Mouse (Mus musculus) hindbrain, embryonic 10.5 days (tissue): ENCODE results near the gene Dhx36. TPM values are rescaled to one million over a fixed set of nuclear protein-coding genes. Genes with fewer than 3 reads are reported as not detected.
A peak's percentile ranks its signal among the peaks of the same experiment; 100 is the strongest.

Experiments
- DNase-seq: peaks from one replicate; pipeline ENCODE4 v3.0.0-alpha.2; 2017; ENCODE audit warnings: low spot score
- H3K27ac ChIP-seq: fragments of 300-500 bp; sonication (generic); 2 replicates; pipeline ENCODE4 v1.5.1; 2016; ENCODE audit warnings: mild to moderate bottlenecking, moderate library complexity
- H3K27me3 ChIP-seq: fragments of 300-500 bp; sonication (generic); 2 replicates; pipeline ENCODE4 v1.6.1; 2016; ENCODE audit warnings: mild to moderate bottlenecking; ENCODE audit not compliant: poor library complexity, insufficient read depth, severe bottlenecking
- H3K36me3 ChIP-seq: fragments of 300-500 bp; sonication (generic); 2 replicates; pipeline ENCODE4 v1.6.1; 2016; ENCODE audit warnings: mild to moderate bottlenecking, moderate library complexity
- H3K4me1 ChIP-seq: fragments of 300-500 bp; sonication (generic); replicated peaks from 2 replicates; pipeline ENCODE4 v1.6.1; 2016; ENCODE audit warnings: mild to moderate bottlenecking
- H3K4me3 ChIP-seq: fragments of 300-500 bp; sonication (generic); 2 replicates; pipeline ENCODE4 v1.5.1; 2016; ENCODE audit warnings: mild to moderate bottlenecking, moderate library complexity
- H3K9me3 ChIP-seq: fragments of 300-500 bp; sonication (generic); 2 replicates; pipeline ENCODE4 v1.6.1; 2016; ENCODE audit warnings: mild to moderate bottlenecking, moderate library complexity
- WGBS: fragments of 180-500 bp; shearing (Covaris S2); methylation state at CpG from one replicate; pipeline ENCODE4 v1.1.7; 2016; 5-methylcytosine and 5-hydroxymethylcytosine counted together
- polyA plus RNA-seq: library from polyadenylated mRNA; unstranded; fragments of >200 nt; fragmentation: Nextera tagmentation; extraction: Ambion mirVana; gene quantifications from 2 replicates; pipeline ENCODE4 v1.2.1, GENCODE M21; 2016

Dhx36 gene
- 29.2 and 33.1 TPM in 2 replicates for polyA plus RNA-seq

DNA sequence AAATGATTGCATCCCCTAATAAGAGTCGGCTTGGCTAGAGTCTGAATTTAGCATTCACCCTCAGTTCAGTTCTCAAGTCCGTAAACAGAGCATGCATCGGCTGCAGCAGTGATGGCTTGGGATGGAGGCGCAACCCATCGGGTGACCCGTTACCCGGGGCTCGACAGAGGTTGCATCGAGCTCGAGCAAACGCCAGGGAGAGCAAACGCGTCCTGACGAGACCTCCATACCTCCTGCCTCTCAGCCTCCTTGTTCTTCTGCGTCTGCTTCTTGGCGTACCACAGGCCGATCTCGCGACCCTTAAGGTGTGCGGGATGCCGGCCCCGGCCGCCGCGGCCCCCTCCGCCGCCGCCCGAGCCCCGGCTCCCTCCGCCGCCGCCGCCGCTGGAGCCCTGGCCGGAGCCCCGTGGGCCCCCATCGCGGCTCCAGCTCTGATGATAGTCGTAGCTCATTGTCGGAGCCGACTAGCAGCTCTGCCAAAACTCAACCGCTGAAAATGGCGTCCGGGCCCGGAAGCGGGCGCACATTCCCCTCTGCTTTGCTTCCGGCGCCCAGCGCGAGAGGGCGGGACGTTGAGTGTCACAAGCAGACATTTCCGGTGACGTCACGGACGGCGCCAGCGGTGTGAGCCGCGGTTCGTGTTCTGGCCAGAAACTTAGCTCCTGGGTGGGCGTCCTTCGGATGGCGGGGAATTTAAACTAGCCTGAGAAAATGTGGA, at the start of gene Dhx36:
Gene Dhx36 (minus strand): TSS at position 517 of the 718 bp plus-strand sequence.
- peak; percentile 96 for DNase-seq
- peaks cover 13% of the 10 kb centered on the region for H3K4me1 ChIP-seq
- under 1% methylated on average over 66 of the region's 66 CpGs for WGBS

GRCm38 (mm10) chr3:62527593-62527992, 20.8 kb upstream of the Dhx36 start:
- Histone ChIP-seq H3K36me3 (no peaks in the 10 kb centered on the region), H3K4me1 (no peaks in the 10 kb centered on the region), H3K27me3 (no peaks in the 10 kb centered on the region), H3K9me3 (no peaks in the 10 kb centered on the region), H3K27ac (no peak overlapping the region), H3K4me3 (no peak overlapping the region)
- 70% methylated on average over 5 of the region's 5 CpGs for WGBS
- DNase-seq, result no peak

More for the DNA sequence above, at the start of gene Dhx36:
- Histone ChIP-seq H3K27me3 (0 out of 2 replicates have a peak, but pooled peaks cover 3% of the 10 kb centered on the region), H3K27ac (peak within 1 kb of the TSS; percentile 98), H3K4me3 (peak within 1 kb of the TSS; percentile 91), H3K9me3 (no peaks in the 10 kb centered on the region), H3K36me3 (peaks cover 3% of the 10 kb centered on the region; the same call in 1 of the 2 replicates)

- H3K4me1 ChIP-seq, result no peaks in the 10 kb centered on the region
- H3K27ac ChIP-seq, result no peak overlapping the region
- H3K27me3 ChIP-seq, result no peaks in the 10 kb centered on the region
- no peaks in the 10 kb centered on the region for H3K36me3 ChIP-seq
- no peaks in the 10 kb centered on the region for H3K9me3 ChIP-seq
- H3K4me3 ChIP-seq, result no peak overlapping the region
- 55% methylated on average over 4 of the region's 4 CpGs for WGBS
- DNase-seq, result no peak
Measured at GRCm38 (mm10) chr3:62527160-62527559, 20.4 kb upstream of the Dhx36 start.

- no peaks in the 10 kb centered on the region; the same call in 1 of the 2 replicates for H3K36me3 ChIP-seq
- WGBS, result 44% methylated on average over 5 of the region's 5 CpGs
- H3K4me1 ChIP-seq, result peaks cover 13% of the 10 kb centered on the region
- DNase-seq, result no peak
- H3K4me3 ChIP-seq, result peak overlapping the region; percentile 91
- H3K27me3 ChIP-seq, result 0 out of 2 replicates have a peak, but pooled peaks cover 3% of the 10 kb centered on the region
- H3K9me3 ChIP-seq, result no peaks in the 10 kb centered on the region
- peak overlapping the region; percentile 98 for H3K27ac ChIP-seq
Measured at GRCm38 (mm10) chr3:62507206-62507647, 423 bp upstream of the Dhx36 start.

GRCm38 (mm10) chr3:62505166-62505900, 1.5 kb downstream of the Dhx36 start:
- Histone ChIP-seq H3K9me3 (no peaks in the 10 kb centered on the region), H3K27ac (no peak overlapping the region), H3K27me3 (0 out of 2 replicates have a peak, but pooled peaks cover 3% of the 10 kb centered on the region), H3K4me1 (peaks cover 13% of the 10 kb centered on the region), H3K4me3 (peak overlapping the region; percentile 91), H3K36me3 (peaks cover 16% of the 10 kb centered on the region)
- 81% methylated on average over 5 of the region's 5 CpGs for WGBS
- no peak for DNase-seq

- Histone ChIP-seq H3K4me1 (no peaks in the 10 kb centered on the region), H3K4me3 (no peak overlapping the region), H3K36me3 (peaks cover 71% of the 10 kb centered on the region), H3K27me3 (no peaks in the 10 kb centered on the region), H3K27ac (no peak overlapping the region), H3K9me3 (no peaks in the 10 kb centered on the region)
- 78% methylated on average over 4 of the region's 4 CpGs for WGBS
- DNase-seq, result no peak
Measured at GRCm38 (mm10) chr3:62499327-62499726, 7.5 kb downstream of the Dhx36 start.

GRCm38 (mm10) chr3:62492568-62492967, 14.2 kb downstream of the Dhx36 start:
- Histone ChIP-seq H3K4me3 (no peak overlapping the region), H3K27me3 (no peaks in the 10 kb centered on the region), H3K27ac (no peak overlapping the region), H3K4me1 (no peaks in the 10 kb centered on the region), H3K9me3 (no peaks in the 10 kb centered on the region), H3K36me3 (peaks cover 98% of the 10 kb centered on the region)
- WGBS, result 93% methylated on average over 6 of the region's 6 CpGs
- DNase-seq, result no peak

DNA sequence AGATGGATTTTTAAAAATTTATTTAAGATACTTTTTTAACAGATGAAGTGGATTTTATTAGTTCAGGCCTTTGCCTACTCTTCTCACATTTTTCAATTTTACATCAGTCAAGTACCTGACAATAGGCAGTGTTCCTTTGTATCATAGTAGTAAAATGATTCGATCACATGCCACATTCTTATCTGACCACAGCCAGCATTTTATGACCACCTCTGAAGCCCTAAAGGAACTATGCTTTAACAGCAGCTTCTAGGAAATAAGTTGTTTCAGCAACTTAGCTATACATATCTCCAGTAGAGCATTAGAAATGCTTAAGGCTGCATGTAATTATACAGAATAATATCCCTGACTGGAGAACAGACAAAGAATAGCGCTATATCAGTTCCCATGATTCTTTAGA, 22.5 kb downstream of the Dhx36 start:
- H3K27ac ChIP-seq, result no peak overlapping the region
- WGBS, result 94% methylated on average over 2 of the region's 2 CpGs
- H3K9me3 ChIP-seq, result no peaks in the 10 kb centered on the region
- H3K27me3 ChIP-seq, result no peaks in the 10 kb centered on the region
- H3K36me3 ChIP-seq, result peaks cover 99% of the 10 kb centered on the region
- no peak for DNase-seq
- no peak overlapping the region for H3K4me3 ChIP-seq
- no peaks in the 10 kb centered on the region for H3K4me1 ChIP-seq

DNA sequence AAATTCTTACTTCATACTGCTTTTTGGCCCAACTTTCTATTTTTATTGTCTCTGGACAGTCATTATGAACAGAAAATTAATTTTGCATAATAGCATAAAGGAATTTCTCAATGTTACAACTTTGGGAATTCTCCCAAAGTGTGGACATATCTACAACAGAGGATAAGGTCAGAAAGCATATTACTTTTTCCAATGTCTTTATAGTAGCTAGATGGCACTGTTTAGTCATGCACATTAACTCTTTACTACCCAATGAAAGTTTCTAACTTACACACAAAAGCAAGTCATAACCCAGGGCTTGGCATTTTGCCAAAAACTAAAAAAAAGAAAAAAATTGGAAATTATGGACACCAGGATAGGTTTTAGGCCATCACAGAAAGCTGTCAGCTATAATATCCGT, 36.6 kb downstream of the Dhx36 start:
- Histone ChIP-seq H3K36me3 (peaks cover 98% of the 10 kb centered on the region), H3K27ac (no peak overlapping the region)
- no peak for DNase-seq

GRCm38 (mm10) chr3:62464276-62464675, 42.5 kb downstream of the Dhx36 start:
- Histone ChIP-seq H3K4me1 (no peaks in the 10 kb centered on the region), H3K36me3 (peaks cover 98% of the 10 kb centered on the region)
- WGBS, result 90% methylated on average over 3 of the region's 3 CpGs

More for the DNA sequence above, 36.6 kb downstream of the Dhx36 start:
- Histone ChIP-seq H3K4me3 (no peak overlapping the region), H3K4me1 (no peaks in the 10 kb centered on the region), H3K27me3 (no peaks in the 10 kb centered on the region), H3K9me3 (no peaks in the 10 kb centered on the region)
- WGBS, result 100% methylated on average over 1 of the region's 1 CpGs

DNA sequence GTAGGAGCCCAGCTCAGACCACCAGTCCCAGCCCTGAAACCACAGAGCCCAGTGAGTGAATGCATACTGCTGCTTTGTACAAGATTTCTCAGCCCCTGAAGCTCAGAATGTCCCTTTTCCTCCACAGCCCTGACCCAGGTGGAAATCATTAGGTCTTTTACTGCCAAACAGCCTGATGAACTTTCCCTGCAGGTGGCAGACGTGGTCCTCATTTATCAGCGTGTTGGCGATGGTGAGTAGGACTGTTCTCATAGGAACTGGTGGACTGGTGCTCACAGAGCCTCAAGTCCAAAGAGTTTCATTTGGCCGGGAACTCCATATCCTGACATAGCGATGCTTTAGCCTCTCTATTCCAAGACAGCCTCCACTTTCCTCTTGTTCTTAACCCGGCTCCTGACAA, 47.3 kb downstream of the Dhx36 start:
- Histone ChIP-seq H3K4me3 (no peak overlapping the region), H3K27ac (no peak overlapping the region), H3K9me3 (no peaks in the 10 kb centered on the region), H3K27me3 (no peaks in the 10 kb centered on the region), H3K4me1 (peaks cover 11% of the 10 kb centered on the region), H3K36me3 (peaks cover 56% of the 10 kb centered on the region)
- DNase-seq, result no peak
- WGBS, result 81% methylated on average over 6 of the region's 6 CpGs

More at GRCm38 (mm10) chr3:62464276-62464675, 42.5 kb downstream of the Dhx36 start:
- no peak overlapping the region for H3K4me3 ChIP-seq
- no peak overlapping the region for H3K27ac ChIP-seq
- DNase-seq, result no peak
- H3K9me3 ChIP-seq, result no peaks in the 10 kb centered on the region
- no peaks in the 10 kb centered on the region for H3K27me3 ChIP-seq

DNA sequence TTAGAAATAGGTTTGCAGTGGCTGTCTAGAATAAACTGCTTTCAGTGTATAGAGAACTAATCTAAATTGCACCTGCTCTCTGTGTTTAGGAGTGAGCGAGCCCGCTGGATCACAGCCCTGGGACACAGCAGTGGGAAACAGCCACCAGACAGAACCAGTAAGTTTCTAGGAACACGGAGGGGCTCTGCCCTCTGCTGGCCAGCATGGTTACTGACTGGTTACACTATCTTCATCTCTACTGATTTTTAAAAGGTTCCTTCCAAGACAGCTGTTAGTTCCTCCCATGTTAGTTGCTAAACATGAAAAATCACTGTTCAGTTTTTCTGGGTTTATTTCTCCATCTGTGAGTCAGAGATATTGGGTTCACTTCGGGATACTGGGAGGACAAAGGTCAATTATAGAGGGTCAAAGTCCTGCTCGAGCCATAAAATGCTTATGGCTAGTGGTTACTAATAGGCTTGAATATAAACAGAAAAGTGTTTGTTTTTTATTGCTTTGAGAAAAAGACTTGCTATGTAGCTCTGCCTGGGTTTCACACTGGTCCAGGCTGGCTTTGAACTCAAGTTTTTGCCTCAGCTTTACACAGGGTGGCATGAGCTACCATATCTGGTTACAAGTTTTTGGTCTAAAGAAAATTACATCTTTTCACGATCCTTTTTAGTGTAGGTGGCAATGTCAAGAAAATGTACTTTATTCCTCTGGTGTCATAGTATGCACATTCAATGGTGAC, 48.4 kb downstream of the Dhx36 start:
- WGBS, result 51% methylated on average over 6 of the region's 6 CpGs
- H3K4me1 ChIP-seq, result peaks cover 21% of the 10 kb centered on the region
- no peaks in the 10 kb centered on the region for H3K9me3 ChIP-seq
- peak; percentile 59 for DNase-seq
- H3K36me3 ChIP-seq, result peaks cover 45% of the 10 kb centered on the region
- no peak overlapping the region for H3K4me3 ChIP-seq
- H3K27me3 ChIP-seq, result no peaks in the 10 kb centered on the region
- no peak overlapping the region for H3K27ac ChIP-seq
